Mouse (Mus musculus): ENCODE results near the gene Nmbr. TPM values are rescaled to one million over a fixed set of nuclear protein-coding genes. Genes with fewer than 3 reads are reported as not detected.

Gene Nmbr
- not detected in 2 replicates for polyA plus RNA-seq (2012; rRNA removed)

- peak; percentile 82 for DNase-seq (ENCODE audit: low read depth)
Observed at GRCm38 (mm10) chr10:14705072-14706066, at the start of gene Nmbr, which contains the start of gene Vta1. TSS of gene Nmbr (plus strand) at chr10:14705591. TSS of gene Vta1 (minus strand) at chr10:14705560.

- no peak for DNase-seq (ENCODE audit: low read depth)
Observed at GRCm38 (mm10) chr10:14660875-14661274, 44.5 kb upstream of the Nmbr start.

GRCm38 (mm10) chr10:14666147-14666546 is 39.2 kb upstream of the Nmbr start:
- no peak for DNase-seq (ENCODE audit: low read depth)

- no peak for DNase-seq (ENCODE audit: low read depth)
Observed at GRCm38 (mm10) chr10:14685663-14686062, 19.7 kb upstream of the Nmbr start.

- DNase-seq (ENCODE audit: low read depth): no peak
Observed at GRCm38 (mm10) chr10:14688785-14689442, 16.5 kb upstream of the Nmbr start.

GRCm38 (mm10) chr10:14690349-14690748 is 15.0 kb upstream of the Nmbr start:
- DNase-seq (ENCODE audit: low read depth): no peak

- no peak for DNase-seq (ENCODE audit: low read depth)
Observed at GRCm38 (mm10) chr10:14703239-14703638, 2.2 kb upstream of the Nmbr start.

GRCm38 (mm10) chr10:14703830-14704420 is 1.5 kb upstream of the Nmbr start:
- no peak for DNase-seq (ENCODE audit: low read depth)

GRCm38 (mm10) chr10:14718114-14718513 is 12.7 kb downstream of the Nmbr start, which contains the start of gene Gje1:
TSS of gene Gje1 (minus strand) at chr10:14718214.
- no peak for DNase-seq (ENCODE audit: low read depth)

GRCm38 (mm10) chr10:14725671-14726070 is 20.3 kb downstream of the Nmbr start:
- DNase-seq (ENCODE audit: low read depth): no peak

- DNase-seq (ENCODE audit: low read depth): no peak
Observed at GRCm38 (mm10) chr10:14734285-14734684, 28.9 kb downstream of the Nmbr start.

GRCm38 (mm10) chr10:14759665-14760558 is 54.5 kb downstream of the Nmbr start:
- no peak for DNase-seq (ENCODE audit: low read depth)

GRCm38 (mm10) chr10:14760618-14761017 is 55.2 kb downstream of the Nmbr start:
- DNase-seq (ENCODE audit: low read depth): no peak

- no peak for DNase-seq (ENCODE audit: low read depth)
Observed at GRCm38 (mm10) chr10:14770227-14770910, 65.0 kb downstream of the Nmbr start.

- no peak for DNase-seq (ENCODE audit: low read depth)
Observed at GRCm38 (mm10) chr10:14774499-14774898, 69.1 kb downstream of the Nmbr start.

GRCm38 (mm10) chr10:14789969-14790368 is 84.6 kb downstream of the Nmbr start:
- no peak for DNase-seq (ENCODE audit: low read depth)

GRCm38 (mm10) chr10:14816970-14817369 is 111.6 kb downstream of the Nmbr start:
- DNase-seq (ENCODE audit: low read depth): no peak

All from gonadal fat pad, adult 2 months (tissue).